Mouse (Mus musculus) cortical plate, adult 2 months (tissue): ENCODE measurements around the gene Olfr644. TPM values are rescaled to one million over a fixed set of nuclear protein-coding genes. Genes with fewer than 3 reads are reported as not detected.

Experiments
- H3K27ac ChIP-seq: fragments of 200-500 bp; 2 replicates; pipeline ENCODE4 v1.5.1; 2012; ENCODE audit warnings: low read length, control low read depth, inconsistent platforms; ENCODE audit not compliant: insufficient read depth
- H3K4me1 ChIP-seq: fragments of 200-500 bp; 2 replicates; pipeline ENCODE4 v1.6.1; 2011; ENCODE audit warnings: low read length; ENCODE audit not compliant: control insufficient read depth, insufficient read depth
- H3K4me3 ChIP-seq: fragments of 200-500 bp; 2 replicates; pipeline ENCODE4 v1.5.1; 2011; ENCODE audit warnings: mild to moderate bottlenecking, low read length, control low read depth; ENCODE audit not compliant: insufficient read depth
- CTCF ChIP-seq: fragments of 200-500 bp; IDR thresholded peaks from 2 replicates; pipeline ENCODE4 v1.5.1; 2011; ENCODE audit warnings: mild to moderate bottlenecking, control low read depth, low read length; ENCODE audit not compliant: insufficient read depth; ENCODE audit errors: extremely low read depth
- POLR2A ChIP-seq: fragments of 200-500 bp; IDR thresholded peaks from 2 replicates; pipeline ENCODE4 v1.6.1; 2011; ENCODE audit warnings: mild to moderate bottlenecking, low read length, control low read depth; ENCODE audit not compliant: insufficient read depth; ENCODE audit errors: extremely low read depth
- polyA plus RNA-seq: library from polyadenylated mRNA; depleted of rRNA; stranded (reverse); fragments of >200 nt; gene quantifications from 2 replicates; pipeline ENCODE4 v1.2.3, GENCODE M21; 2012; rRNA removed

Olfr644 gene
- not detected in 2 replicates for polyA plus RNA-seq

GRCm38 (mm10) chr7:104071769-104072168 lies at the start of gene Olfr644:
Gene Olfr644, minus strand, starts transcription at chr7:104071869.
- no peak within 1 kb of the TSS for H3K4me3 ChIP-seq
- H3K4me1 ChIP-seq: no peaks in the 10 kb centered on the region
- TF ChIP-seq POLR2A (no peak), CTCF (no peak)
- H3K27ac ChIP-seq: no peak within 1 kb of the TSS

- Histone ChIP-seq H3K27ac (no peak within 1 kb of the TSS), H3K4me1 (no peaks in the 10 kb centered on the region), H3K4me3 (no peak within 1 kb of the TSS)
- TF ChIP-seq POLR2A (no peak), CTCF (no peak)
Measured at GRCm38 (mm10) chr7:104104757-104104972, 33.0 kb upstream of the Olfr644 start, which contains the start of gene Olfr646. Gene Olfr646, plus strand, starts transcription at chr7:104104873.

- no peak overlapping the region for H3K4me3 ChIP-seq
- H3K27ac ChIP-seq: no peak overlapping the region
- TF ChIP-seq POLR2A (no peak), CTCF (no peak)
- H3K4me1 ChIP-seq: no peaks in the 10 kb centered on the region
Measured at GRCm38 (mm10) chr7:104103913-104104756, 32.5 kb upstream of the Olfr644 start.

- TF ChIP-seq CTCF (no peak), POLR2A (no peak)
- Histone ChIP-seq H3K27ac (no peak within 1 kb of the TSS), H3K4me1 (no peaks in the 10 kb centered on the region), H3K4me3 (no peak within 1 kb of the TSS)
Measured at GRCm38 (mm10) chr7:104085365-104085764, 13.7 kb upstream of the Olfr644 start, which contains the start of gene Olfr645. Gene Olfr645, minus strand, starts transcription at chr7:104085465.

- H3K4me1 ChIP-seq: no peaks in the 10 kb centered on the region
- TF ChIP-seq POLR2A: no peak
- TF ChIP-seq CTCF: no peak
- H3K27ac ChIP-seq: no peak within 1 kb of the TSS
- no peak within 1 kb of the TSS for H3K4me3 ChIP-seq
Measured at GRCm38 (mm10) chr7:104061345-104061744, 10.3 kb downstream of the Olfr644 start, which contains the start of gene 4930516K23Rik. Gene 4930516K23Rik, minus strand, starts transcription at chr7:104061445.

GRCm38 (mm10) chr7:104059215-104059614 lies 12.5 kb downstream of the Olfr644 start:
- no peak for TF ChIP-seq CTCF
- no peak for TF ChIP-seq POLR2A
- Histone ChIP-seq H3K4me3 (no peak overlapping the region), H3K27ac (no peak overlapping the region), H3K4me1 (no peaks in the 10 kb centered on the region)

GRCm38 (mm10) chr7:104052566-104052965 lies 19.1 kb downstream of the Olfr644 start, which contains the start of gene Olfr642:
Gene Olfr642, minus strand, starts transcription at chr7:104052666.
- H3K4me1 ChIP-seq: no peaks in the 10 kb centered on the region
- TF ChIP-seq POLR2A: no peak
- no peak for TF ChIP-seq CTCF
- no peak within 1 kb of the TSS for H3K4me3 ChIP-seq
- no peak within 1 kb of the TSS for H3K27ac ChIP-seq

GRCm38 (mm10) chr7:104050745-104051144 lies 20.9 kb downstream of the Olfr644 start:
- TF ChIP-seq CTCF (no peak), POLR2A (no peak)
- H3K27ac ChIP-seq: no peak overlapping the region
- no peaks in the 10 kb centered on the region for H3K4me1 ChIP-seq
- no peak overlapping the region for H3K4me3 ChIP-seq

GRCm38 (mm10) chr7:104035145-104035544 lies 36.5 kb downstream of the Olfr644 start, which contains the start of gene Olfr641:
Gene Olfr641, plus strand, starts transcription at chr7:104035445.
- Histone ChIP-seq H3K27ac (no peak within 1 kb of the TSS), H3K4me1 (no peaks in the 10 kb centered on the region), H3K4me3 (no peak within 1 kb of the TSS)
- TF ChIP-seq POLR2A: no peak
- no peak for TF ChIP-seq CTCF

- Histone ChIP-seq H3K4me3 (no peak overlapping the region), H3K4me1 (no peaks in the 10 kb centered on the region), H3K27ac (no peak overlapping the region)
- TF ChIP-seq POLR2A (no peak), CTCF (no peak)
Measured at GRCm38 (mm10) chr7:104026978-104027377, 44.7 kb downstream of the Olfr644 start.
